Mouse (Mus musculus) cerebral cortex, adult 2 months (tissue): ENCODE results near the gene Dip2a.

Experiments used
- WGBS: fragments of 180-500 bp; shearing (Covaris S2); methylation state at CpG from one replicate; pipeline ENCODE4 v1.1.7; 2018; 5-methylcytosine and 5-hydroxymethylcytosine counted together

Gene Dip2a

DNA sequence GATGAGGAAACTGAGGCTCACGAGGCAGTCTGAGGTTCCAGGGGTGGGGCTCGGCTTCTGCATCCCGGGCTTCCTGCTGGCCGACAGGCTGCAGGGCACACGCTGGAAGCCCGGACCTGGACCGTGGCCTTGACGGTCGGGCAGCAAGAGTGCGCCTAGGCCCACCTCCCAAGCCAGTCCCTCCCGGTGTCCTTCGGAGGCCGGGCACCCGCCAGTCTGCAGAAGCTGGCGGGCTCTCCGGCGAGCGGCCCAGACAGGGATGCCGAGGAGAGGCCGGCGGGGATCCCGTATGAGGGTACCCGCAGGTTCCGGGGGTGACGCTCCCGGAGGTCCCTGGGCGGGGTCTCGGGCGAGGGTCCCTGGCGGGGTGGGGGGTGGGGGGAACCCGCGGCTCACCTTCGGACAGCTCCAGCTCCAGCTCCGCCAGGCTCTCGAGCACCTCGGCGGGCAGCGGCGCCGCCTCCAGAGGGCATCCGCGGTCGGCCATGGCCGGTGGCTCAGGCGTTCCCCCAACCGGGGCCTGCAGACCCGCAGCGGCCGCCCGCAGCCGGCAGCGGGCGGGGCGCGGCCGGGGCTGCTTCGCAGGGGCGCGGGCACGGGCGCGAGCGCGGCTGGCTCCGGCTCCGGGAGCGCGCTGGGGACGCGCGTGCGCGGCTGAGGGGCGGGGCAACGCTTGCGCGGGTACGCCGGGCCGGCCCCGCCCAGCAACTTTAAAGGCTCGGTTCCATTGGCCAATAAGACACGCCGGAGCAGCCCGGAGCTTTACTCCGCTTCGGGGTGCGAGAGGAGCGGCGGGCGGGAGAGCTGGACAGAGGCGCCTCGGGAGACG, at the start of gene Dip2a:
Gene Dip2a (minus strand): TSS at position 581 of the 829 bp plus-strand sequence.
- WGBS = 1% methylated on average over 94 of the region's 94 CpGs

DNA sequence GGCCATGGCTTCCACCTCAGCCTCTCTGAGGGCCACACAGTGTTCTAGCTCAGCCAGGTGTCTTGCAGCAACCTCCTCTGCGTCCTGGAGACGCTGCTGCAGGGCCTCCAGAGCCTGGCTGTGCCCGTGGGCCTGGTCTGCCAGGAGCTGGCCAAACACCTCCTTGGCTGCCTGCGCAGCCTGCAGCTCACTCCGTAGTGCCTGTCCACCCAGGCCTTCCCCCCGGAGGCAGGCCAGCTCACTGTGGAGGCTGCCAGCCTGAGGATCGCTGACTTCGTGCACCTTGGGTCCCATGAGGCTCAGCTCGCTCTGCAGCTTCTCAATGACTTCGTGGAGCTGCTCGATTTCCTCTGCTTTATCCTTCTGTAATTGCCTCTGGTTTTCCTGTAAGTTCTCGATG, 47.5 kb upstream of the Dip2a start:
- WGBS = 94% methylated on average over 12 of the region's 12 CpGs

DNA sequence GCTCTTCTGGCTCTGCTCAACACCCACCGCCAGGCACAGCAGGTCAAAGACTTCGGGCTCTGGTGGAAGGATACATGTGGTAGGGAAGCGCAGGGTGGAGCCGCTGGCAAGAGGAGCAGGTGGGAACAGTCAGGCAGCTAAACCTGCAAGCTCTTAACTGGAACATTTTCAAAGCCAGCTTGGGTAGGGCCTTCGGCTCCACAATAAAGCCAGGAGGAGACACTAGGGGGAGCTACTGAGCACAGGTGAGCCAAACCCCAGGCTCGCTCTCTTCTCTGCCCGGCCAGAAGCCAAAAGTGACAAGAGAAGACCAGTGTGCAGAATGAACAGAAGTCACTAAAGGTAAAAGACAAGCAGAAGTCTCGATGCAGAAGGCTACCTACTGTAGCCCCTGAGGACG, 46.7 kb upstream of the Dip2a start:
- WGBS = 88% methylated on average over 9 of the region's 9 CpGs

DNA sequence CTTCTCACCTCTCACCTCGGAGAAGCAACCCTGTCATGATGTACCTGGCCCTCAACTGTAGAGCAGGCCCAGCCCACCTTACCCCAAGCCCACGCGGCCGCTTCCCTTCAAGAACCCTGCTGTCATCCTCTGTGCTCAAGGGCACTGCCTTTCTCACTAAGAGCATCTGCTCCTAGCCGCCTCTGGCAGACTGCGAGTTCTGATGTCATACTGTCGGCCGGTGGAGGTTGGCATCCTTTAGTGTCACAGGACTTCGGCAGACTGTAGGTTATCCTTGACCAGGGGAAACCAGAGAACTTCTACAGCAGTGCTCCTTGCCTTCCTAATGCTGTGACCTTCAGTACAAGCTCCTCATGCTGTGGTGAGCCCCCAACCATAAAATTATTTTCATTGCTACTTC, 46.1 kb upstream of the Dip2a start:
- WGBS = 93% methylated on average over 9 of the region's 9 CpGs

DNA sequence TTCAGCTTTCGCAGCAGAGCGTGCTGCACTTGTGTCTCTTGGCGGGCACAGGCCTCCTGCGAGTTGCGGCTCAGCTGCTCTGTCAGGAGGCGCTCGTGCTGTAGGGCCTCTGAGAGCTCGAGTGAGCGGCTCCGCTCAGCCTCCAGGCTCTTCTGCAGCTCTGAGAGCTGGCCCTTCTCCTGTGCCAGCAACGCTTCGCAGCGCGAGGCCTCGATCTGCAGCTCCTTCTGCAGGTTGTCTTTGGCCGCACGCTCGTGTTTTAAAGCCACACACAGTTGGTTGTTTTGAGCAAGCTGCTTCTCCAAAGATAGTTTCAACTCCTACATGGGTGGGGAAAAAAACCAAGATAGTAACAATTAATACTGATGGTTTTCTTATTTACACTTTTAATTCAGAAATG, 29.9 kb upstream of the Dip2a start:
- 92% methylated on average over 18 of the region's 18 CpGs for WGBS

DNA sequence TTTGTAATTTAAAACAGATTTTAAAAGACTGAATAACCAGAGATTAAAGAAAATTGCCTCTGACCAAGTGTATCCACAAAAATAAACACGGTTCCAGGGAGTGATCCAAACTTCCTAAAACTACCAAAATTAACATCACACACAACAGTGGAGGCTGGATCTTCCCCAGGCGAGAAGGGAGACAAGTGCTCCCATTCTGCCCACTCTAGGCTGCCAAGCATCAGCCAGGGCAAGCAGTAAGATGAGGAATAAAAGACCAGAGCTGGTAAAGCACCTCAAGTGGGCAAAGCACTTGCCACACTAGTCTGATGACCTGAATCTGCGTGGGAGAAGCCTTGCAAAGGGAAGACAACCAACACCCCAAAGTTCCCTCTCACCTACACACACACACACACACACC, 26.6 kb upstream of the Dip2a start:
- WGBS = 39% methylated on average over 3 of the region's 3 CpGs

DNA sequence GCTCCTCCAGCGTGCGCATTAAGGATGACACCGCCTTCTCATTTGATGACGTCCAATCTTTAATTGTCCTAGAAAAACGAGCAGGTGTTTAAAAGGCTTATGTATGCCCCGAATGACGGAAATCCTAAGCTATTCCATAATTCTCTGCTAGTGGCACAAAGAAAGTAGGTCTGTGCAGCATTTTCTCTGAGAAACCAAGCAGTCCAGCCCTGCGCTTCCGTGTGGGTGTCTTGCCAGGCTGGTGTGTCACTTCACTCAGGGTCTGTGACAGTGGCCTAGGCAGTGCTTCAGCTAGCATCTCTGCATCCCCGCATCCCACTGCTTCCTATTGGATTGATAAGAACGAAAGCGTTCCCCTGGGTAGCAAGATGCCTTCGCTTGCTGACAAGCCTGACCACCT, 23.7 kb upstream of the Dip2a start:
- WGBS = 75% methylated on average over 13 of the region's 13 CpGs

DNA sequence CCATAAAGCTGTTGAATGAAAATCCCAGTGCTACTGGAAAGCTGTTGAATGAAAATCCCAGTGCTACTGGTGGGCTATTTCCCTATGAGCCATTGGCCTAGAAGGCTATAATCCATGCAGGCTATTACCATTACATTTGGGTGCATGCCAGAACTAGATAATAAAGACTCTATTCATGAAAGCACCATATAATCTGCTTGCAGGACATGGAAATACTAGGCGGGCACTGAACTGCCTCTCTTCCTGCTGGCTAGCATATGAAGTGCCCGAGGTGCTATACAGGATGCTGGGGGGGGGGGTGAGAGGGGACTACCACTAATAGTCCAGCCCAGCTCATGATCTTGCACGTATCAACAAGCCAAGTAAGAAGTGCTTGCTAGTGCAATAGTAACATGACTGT, 18.1 kb upstream of the Dip2a start:
- WGBS = 54% methylated on average over 3 of the region's 3 CpGs

DNA sequence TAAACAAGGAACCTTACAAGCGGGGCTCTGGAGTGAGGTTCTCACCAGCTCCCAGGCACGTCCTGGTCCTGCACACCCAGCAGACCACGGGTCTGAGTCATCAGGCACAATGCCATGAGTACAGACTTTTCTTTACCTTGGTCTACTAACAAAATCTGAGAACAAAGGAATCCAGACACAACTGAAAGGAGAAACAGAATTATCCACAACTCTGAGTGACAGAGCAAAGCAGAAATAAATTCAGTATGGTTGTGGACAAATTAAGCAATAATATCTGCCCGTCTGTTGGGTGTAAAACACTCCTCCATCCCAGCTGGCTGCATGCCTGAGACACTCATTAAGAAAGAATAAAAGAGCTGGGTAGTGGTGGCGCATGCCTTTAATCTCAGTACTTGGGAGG, 13.4 kb upstream of the Dip2a start:
- 47% methylated on average over 5 of the region's 5 CpGs for WGBS

DNA sequence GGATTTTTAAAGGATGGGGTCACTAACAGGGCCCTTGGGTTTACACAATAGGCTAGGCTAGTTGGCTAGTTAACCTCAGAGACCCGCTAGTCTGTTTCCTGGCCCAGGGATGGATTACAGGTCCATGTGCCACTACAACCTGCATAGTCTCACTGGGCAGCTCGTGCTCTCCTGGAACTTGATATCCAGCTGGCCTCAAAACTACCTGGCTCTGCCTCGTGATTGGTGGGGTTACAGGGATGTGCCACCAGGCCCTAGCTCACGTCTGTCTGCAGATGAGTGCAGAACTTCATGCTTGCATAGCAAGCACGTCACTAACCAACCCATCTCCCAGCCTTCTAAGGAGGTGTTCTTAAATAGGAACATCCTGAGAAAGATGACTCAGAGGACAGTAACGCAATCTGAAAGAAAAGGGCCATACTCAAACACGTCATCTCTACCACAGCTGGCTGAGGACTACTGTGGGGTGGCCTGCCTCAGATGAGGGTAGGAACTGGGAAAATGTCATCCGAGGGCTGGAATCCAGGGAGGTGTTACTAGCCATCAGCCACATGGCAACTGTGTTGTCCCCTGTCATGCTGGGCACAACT, 12.3 kb upstream of the Dip2a start:
- WGBS = 72% methylated on average over 8 of the region's 8 CpGs

DNA sequence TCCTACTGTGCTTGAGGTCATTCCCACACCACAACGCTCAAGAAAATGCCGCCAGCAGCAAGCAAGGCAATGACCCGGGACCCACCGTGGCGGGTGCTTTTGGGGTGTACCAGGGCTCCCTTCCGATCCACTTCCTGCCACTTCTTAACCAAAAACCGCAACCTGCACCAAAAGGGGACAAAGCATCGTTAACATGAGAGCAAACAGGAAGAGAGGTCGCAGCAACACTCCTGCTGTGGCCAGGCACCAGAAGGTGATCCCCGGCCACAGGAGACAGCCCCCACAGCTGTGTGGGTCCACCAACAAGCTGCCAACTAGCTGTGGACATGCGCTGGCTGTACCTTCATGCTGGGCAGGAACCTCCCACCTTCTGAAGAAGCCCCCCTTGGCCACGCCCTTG, 9.9 kb upstream of the Dip2a start:
- WGBS = 85% methylated on average over 12 of the region's 12 CpGs

DNA sequence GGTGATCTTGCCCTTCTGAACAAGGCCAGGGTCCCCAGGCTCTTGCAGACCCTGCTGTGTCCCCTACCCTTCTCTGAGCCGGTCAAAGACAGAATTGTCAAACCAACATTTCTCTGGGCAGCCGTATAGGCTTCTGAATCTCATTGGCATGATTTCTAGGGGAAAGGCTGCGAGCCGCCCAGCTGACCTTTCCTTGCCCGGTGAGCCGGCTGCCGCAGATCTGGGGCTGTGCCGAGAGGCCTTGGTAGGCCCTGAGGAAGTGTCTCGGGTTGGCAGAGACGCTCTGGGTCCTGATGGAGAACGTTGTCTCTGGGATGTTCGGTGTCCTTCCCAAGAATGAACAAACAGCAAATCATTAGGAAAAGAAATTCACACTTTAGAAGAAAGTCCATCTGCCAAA, 8.9 kb upstream of the Dip2a start:
- 94% methylated on average over 12 of the region's 12 CpGs for WGBS

DNA sequence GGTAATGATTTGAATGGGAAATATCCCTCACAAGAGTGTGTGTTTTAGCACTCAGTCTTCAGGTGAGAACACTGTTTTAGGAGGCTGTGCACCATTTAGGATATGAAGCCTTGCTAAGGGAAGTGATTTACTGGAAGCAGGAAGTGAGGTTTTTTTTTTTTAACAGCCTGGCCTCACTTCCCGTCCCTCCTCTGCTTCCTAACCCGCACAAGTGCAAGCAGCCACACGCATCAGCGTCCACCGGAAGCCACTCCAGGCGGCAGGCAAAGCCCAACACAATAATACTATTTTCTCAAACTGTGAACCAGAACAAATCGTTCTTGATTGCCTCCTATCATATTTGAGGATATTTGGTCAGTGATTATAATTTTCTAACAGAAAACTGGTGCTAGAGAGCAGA, 6.9 kb upstream of the Dip2a start:
- 73% methylated on average over 7 of the region's 7 CpGs for WGBS

DNA sequence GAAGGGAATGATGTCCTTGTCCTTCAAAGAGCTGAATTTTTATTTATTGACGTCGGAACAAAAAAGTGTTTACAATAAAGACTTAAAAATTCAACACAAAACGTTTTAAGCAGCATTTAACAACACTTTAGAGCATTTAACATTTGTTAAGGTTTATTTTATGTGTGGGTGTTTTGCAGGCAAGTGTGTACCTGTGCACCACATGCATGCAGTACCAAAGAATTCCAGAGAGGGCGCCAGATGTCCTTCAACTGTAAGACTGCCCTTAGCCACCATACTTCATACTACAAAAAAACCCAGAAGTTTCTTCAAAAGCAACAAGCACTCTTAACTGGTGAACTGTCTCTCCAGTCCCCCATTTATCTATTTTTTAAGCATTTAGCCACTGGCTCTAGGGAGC, 1.5 kb upstream of the Dip2a start:
- 7% methylated on average over 4 of the region's 4 CpGs for WGBS

DNA sequence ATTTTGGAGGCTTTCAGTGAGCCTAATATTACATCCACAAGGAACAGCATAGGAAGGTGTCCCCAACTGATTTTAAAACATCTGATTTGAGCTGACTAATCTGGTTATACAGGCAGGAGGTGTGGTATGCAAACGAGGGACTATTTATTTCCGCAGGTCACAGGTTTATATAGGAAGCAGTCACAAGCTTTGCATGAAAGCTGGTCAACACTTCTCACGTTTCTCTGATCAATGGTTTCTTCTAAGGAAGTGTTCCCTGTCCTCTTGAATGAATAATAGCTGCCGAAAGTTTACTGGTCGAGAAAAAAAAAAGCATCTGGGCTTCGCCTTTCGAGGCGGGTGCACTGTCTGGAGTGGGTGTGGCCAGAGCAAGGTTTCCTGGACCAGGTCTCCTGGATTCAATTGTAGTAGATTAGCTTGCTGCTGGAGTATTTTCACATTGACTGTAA, 976 bp upstream of the Dip2a start:
- WGBS = 18% methylated on average over 8 of the region's 8 CpGs

DNA sequence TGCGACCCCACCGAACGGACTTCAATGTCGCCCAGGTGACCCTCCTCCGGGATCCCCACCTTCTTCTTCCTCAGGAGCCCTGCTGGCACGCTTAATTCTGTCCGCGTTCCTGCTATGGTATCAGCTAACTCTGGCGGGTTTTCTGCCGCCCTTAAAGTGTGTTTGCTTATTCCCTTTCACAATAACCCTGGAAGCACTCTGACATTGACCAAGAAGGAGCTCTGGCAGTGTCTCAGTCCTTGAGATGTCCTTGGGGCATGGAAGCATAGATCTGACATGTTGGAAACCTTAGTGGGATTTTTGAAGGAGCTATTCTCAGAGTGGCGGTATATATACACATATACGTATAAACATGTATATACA, 430 bp upstream of the Dip2a start:
- WGBS = under 1% methylated on average over 12 of the region's 12 CpGs

DNA sequence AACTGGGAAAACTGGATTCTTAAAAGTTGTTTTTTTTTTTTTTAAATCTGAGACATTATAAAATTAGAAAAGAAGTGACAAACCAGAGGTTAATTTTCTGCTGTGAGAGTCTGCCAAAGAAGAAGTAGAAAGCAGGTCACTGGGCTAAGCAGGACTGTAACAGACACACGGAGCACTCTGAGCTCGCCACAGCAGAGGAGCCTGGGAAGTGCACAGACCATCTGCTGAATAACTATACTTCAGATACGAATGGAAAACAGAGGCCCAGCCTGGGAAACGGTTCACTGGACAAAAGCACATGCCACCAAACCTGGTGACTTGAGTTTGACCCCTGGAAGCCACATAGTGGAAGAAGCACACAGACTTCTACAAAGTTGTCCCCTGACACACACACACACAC, 10.7 kb downstream of the Dip2a start:
- WGBS = 21% methylated on average over 4 of the region's 4 CpGs

DNA sequence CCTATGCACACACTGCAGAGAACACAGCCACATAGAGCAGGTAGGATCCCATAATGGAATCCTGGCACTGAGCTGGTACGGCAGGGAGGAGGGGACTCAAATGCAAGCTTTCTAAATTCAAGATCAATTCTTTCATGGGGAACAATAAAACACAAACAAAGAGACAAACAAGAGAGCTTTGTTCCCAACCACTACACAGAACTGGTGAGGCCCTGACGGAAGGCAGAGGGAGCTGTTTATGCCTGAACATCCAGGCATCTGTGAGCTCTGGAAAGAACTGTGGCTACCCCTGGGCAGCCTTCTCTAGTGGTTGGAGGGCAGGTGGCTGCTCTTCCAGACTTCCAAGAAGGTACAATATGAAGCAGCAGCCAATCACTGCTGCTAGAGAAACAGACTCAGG, 13.1 kb downstream of the Dip2a start:
- 68% methylated on average over 2 of the region's 2 CpGs for WGBS

DNA sequence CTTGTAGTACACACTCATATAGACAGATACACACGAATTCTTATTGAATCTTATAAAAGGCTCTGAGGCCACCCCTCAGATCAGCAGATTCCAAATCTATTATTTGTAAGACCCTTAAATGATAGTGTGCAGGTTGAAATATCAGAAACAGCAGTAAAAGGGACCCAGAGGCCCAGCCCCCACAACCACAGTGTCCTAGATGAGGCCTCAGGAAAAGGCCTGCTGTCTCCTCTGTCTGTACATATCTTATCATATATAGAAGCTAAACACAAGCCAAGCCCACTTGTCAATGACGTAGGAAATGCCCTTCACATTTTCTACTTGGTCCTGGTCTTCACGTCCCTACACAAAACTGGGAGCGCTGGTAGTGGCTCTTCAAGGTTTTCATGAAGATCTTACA, 16.0 kb downstream of the Dip2a start:
- WGBS = 76% methylated on average over 4 of the region's 4 CpGs

DNA sequence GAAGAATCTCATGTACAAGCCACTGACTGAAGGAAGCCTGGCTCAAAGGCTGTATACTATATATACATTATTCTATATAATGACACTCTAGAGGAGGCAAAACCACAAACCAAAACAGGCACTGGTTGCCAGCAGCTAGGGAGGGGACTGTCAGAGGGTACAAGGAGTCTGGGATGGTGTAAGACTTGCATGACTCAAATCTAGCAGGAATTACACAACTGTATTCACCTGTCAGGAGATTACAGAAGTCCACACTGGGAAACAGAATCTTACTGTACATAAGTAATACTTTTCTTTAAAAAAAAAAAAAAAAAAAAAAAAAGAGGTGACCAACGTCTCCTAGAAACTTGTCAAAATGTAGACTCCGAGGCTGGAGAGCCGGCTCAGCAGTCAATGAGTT, 16.5 kb downstream of the Dip2a start:
- WGBS = 60% methylated on average over 3 of the region's 3 CpGs

DNA sequence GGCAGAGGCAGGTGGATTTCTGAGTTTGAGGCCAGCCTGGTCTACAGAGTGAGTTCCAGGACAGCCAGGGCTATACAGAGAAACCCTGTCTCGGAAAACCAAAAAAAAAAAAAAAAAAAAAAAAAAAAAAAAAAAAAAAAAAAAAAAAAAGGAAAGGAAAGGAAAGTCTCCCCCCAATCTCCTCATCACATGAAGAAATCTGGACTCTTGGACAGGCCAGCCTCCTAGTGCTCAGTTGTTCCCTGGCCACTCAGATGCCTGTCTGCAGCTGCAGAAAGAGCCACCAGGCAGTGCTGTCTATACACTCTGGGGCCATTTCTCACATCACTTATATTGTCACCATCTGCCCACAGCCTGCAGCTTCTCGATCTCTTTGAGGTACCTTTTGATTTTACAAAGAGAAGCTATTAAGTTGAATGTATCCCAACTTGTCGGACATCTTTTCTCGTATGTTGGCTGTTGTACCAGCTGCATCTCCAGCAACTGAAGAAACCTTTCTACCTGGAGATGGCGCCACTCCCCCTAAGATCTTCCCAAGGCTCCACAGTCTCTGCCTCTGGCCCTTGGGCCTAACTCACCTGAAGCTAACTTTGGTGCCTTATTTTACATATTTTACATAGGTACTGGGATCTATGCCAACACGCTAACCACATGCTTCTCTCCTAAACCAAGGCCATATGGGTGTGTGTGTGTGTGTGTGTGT, 18.6 kb downstream of the Dip2a start:
- 57% methylated on average over 6 of the region's 6 CpGs for WGBS

DNA sequence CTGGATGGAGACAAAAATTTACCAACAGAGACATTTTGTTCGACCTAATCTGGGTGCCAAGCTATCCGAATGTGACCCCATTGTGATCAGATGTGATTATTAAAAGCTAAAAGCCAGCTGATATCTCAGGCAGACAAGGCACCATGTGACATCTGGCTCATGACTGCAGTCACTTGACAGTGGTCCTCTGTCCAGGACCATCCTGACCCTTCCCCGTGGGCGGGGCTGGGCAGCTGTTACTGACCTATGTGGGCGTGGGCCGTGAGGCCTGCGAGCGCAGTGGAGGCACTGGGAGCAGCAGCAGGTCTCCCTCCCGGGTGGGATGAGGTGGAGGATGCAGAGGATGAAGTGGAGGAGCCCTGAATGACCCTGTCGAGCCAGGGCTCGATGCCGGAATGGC, 27.5 kb downstream of the Dip2a start:
- 87% methylated on average over 12 of the region's 12 CpGs for WGBS

DNA sequence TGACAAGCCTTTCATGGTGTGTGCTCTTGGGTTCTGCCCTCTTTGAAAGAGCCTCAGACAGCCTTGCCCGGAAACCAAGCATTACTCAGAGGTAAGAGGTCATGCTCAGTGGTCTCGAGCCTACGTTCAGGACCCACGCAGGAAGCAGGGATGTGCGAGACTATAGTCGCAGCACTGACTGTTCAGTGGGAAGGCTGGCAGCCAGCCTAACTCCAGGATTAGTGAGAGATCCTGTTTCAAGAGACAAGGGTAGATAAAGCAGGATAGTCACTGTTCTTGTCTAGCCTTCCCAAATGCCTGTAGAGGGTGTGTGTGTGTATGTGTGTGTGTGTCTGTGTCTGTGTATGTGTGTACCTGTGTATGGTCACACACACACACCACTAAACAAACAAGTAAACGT, 28.9 kb downstream of the Dip2a start:
- 38% methylated on average over 7 of the region's 7 CpGs for WGBS
